Mouse (Mus musculus) heart, embryonic 14.5 days (tissue): ENCODE results near the gene Fnd3c2. TPM values are rescaled to one million over a fixed set of nuclear protein-coding genes. Genes with fewer than 3 reads are reported as not detected.

Experiments
- polyA plus RNA-seq: library from polyadenylated mRNA; unstranded; fragments of >200 nt; fragmentation: Nextera tagmentation; extraction: Ambion mirVana; gene quantifications from 2 replicates; pipeline ENCODE4 v1.2.1, GENCODE M21; 2014

Gene Fnd3c2
- polyA plus RNA-seq, 1 experiment from 2014 or later: not detected

Other genes starting within 250 kb of the Fnd3c2 start
- 46.5 and 47.1 TPM in 2 replicates for gene Magt1, start 243.5 kb downstream of the Fnd3c2 start, polyA plus RNA-seq
- 1,059 and 1,079 TPM in 2 replicates for gene Cox7b, start 239.7 kb downstream of the Fnd3c2 start, polyA plus RNA-seq
- gene Atp7a, start 228.1 kb downstream of the Fnd3c2 start, polyA plus RNA-seq: 16.6 and 17.1 TPM in 2 replicates
- gene Tlr13, start 112.2 kb downstream of the Fnd3c2 start, polyA plus RNA-seq: 0.69 and 0.89 TPM in 2 replicates
- 708 and 743 TPM in 2 replicates for gene Pgk1, start 68.3 kb downstream of the Fnd3c2 start, polyA plus RNA-seq
- gene Taf9b, start 34.2 kb downstream of the Fnd3c2 start, polyA plus RNA-seq: 23.4 and 24.7 TPM in 2 replicates
- gene Fndc3c1, start 230.0 kb upstream of the Fnd3c2 start, polyA plus RNA-seq: 1.1 and 1.6 TPM in 2 replicates